Mouse (Mus musculus) heart, adult 8-10 months (tissue): ENCODE results near the gene Birc6. TPM values are rescaled to one million over a fixed set of nuclear protein-coding genes. Genes with fewer than 3 reads are reported as not detected.

Experiments
- DNase-seq: peaks from one replicate; pipeline ENCODE4 v3.0.0; 2022; ENCODE audit warnings: low spot score
- total RNA-seq, 4 experiments: library from RNA; stranded (reverse); gene quantifications; 2 replicates each; pipeline ENCODE4 v1.2.4; 2022

The Birc6 gene
- total RNA-seq = 10 to 100 TPM; 61.3 to 75.9 (median 71.3) TPM

GRCm38 (mm10) chr17:74527729-74528607 is at the start of gene Birc6:
TSS of gene Birc6 (plus strand) at chr17:74528295.
- DNase-seq = peak; percentile 100

GRCm38 (mm10) chr17:74480361-74481069 is 47.6 kb upstream of the Birc6 start:
- no peak for DNase-seq

- peak; percentile 100 for DNase-seq
Measured at GRCm38 (mm10) chr17:74489024-74489900, 38.8 kb upstream of the Birc6 start, which contains the start of gene Yipf4. TSS of gene Yipf4 (plus strand) at chr17:74489493.

- DNase-seq = no peak
Measured at GRCm38 (mm10) chr17:74489901-74490220, 38.2 kb upstream of the Birc6 start.

GRCm38 (mm10) chr17:74491565-74491964 is 36.5 kb upstream of the Birc6 start:
- DNase-seq = no peak

- no peak for DNase-seq
Measured at GRCm38 (mm10) chr17:74500204-74500603, 27.9 kb upstream of the Birc6 start.

- no peak for DNase-seq
Measured at GRCm38 (mm10) chr17:74501085-74501484, 27.0 kb upstream of the Birc6 start.

- no peak for DNase-seq
Measured at GRCm38 (mm10) chr17:74507934-74508333, 20.2 kb upstream of the Birc6 start.

- DNase-seq = no peak
Measured at GRCm38 (mm10) chr17:74508600-74508999, 19.5 kb upstream of the Birc6 start.

GRCm38 (mm10) chr17:74512308-74512707 is 15.8 kb upstream of the Birc6 start:
- DNase-seq = no peak

- no peak for DNase-seq
Measured at GRCm38 (mm10) chr17:74522797-74523723, 5.0 kb upstream of the Birc6 start.

- no peak for DNase-seq
Measured at GRCm38 (mm10) chr17:74526117-74526516, 2.0 kb upstream of the Birc6 start.

GRCm38 (mm10) chr17:74526806-74527653 is 1.1 kb upstream of the Birc6 start:
- no peak for DNase-seq

GRCm38 (mm10) chr17:74528648-74529532 is 795 bp downstream of the Birc6 start:
- peak; percentile 16 for DNase-seq

- no peak for DNase-seq
Measured at GRCm38 (mm10) chr17:74529533-74529824, 1.4 kb downstream of the Birc6 start.

GRCm38 (mm10) chr17:74534971-74535370 is 6.9 kb downstream of the Birc6 start:
- DNase-seq = no peak

- no peak for DNase-seq
Measured at GRCm38 (mm10) chr17:74537526-74537925, 9.4 kb downstream of the Birc6 start.

GRCm38 (mm10) chr17:74543615-74544014 is 15.5 kb downstream of the Birc6 start:
- no peak for DNase-seq

- no peak for DNase-seq
Measured at GRCm38 (mm10) chr17:74554118-74554517, 26.0 kb downstream of the Birc6 start.
